Mouse (Mus musculus) liver, embryonic 15.5 days (tissue): Measurements from ENCODE around the gene Lrrc46. TPM values are rescaled to one million over a fixed set of nuclear protein-coding genes. Genes with fewer than 3 reads are reported as not detected.

ENCODE experiments used
- ATAC-seq: fragments of 200-750 bp; cut with Nextera tagmentation; 2 replicates; pipeline ENCODE4 v1.8.0; 2017; ENCODE audit warnings: moderate number of reproducible peaks, mild to moderate bottlenecking, moderate library complexity; ENCODE audit not compliant: insufficient read depth
- H3K27ac ChIP-seq: fragments of 300-500 bp; sonication (generic); replicated peaks from 2 replicates; pipeline ENCODE4 v1.5.1; 2015; ENCODE audit warnings: mild to moderate bottlenecking, inconsistent platforms
- H3K27me3 ChIP-seq: fragments of 300-500 bp; sonication (generic); 2 replicates; pipeline ENCODE4 v1.6.1; 2015; ENCODE audit warnings: mild to moderate bottlenecking, inconsistent platforms
- H3K36me3 ChIP-seq: fragments of 300-500 bp; sonication (generic); replicated peaks from 2 replicates; pipeline ENCODE4 v1.6.1; 2015; ENCODE audit warnings: moderate library complexity, mild to moderate bottlenecking, inconsistent platforms
- H3K4me1 ChIP-seq: fragments of 300-500 bp; sonication (generic); replicated peaks from 2 replicates; pipeline ENCODE4 v1.6.1; 2015; ENCODE audit warnings: inconsistent platforms
- H3K4me2 ChIP-seq: fragments of 300-500 bp; sonication (generic); 2 replicates; pipeline ENCODE4 v1.6.1; 2015; ENCODE audit warnings: moderate library complexity, mild to moderate bottlenecking, inconsistent platforms
- H3K4me3 ChIP-seq: fragments of 300-500 bp; sonication (generic); replicated peaks from 2 replicates; pipeline ENCODE4 v1.5.1; 2015; ENCODE audit warnings: mild to moderate bottlenecking, inconsistent platforms
- H3K9ac ChIP-seq: fragments of 300-500 bp; sonication (generic); 2 replicates; pipeline ENCODE4 v1.6.1; 2015; ENCODE audit warnings: moderate library complexity, mild to moderate bottlenecking, inconsistent platforms
- H3K9me3 ChIP-seq: fragments of 300-500 bp; sonication (generic); replicated peaks from 2 replicates; pipeline ENCODE4 v1.6.1; 2016; ENCODE audit warnings: inconsistent platforms
- WGBS: fragments of 180-500 bp; shearing (Covaris S2); methylation state at CpG from one replicate; pipeline ENCODE4 v1.1.7; 2015; ENCODE audit warnings: mixed read lengths; ENCODE audit not compliant: insufficient replicate concordance; 5-methylcytosine and 5-hydroxymethylcytosine counted together
- polyA plus RNA-seq: library from polyadenylated mRNA; unstranded; fragments of >200 nt; fragmentation: Nextera tagmentation; extraction: Ambion mirVana; gene quantifications from 2 replicates; pipeline ENCODE4 v1.2.1, GENCODE M21; 2015

Gene Lrrc46
- polyA plus RNA-seq, 1 experiment from 2014 or later = 0.54 TPM

DNA sequence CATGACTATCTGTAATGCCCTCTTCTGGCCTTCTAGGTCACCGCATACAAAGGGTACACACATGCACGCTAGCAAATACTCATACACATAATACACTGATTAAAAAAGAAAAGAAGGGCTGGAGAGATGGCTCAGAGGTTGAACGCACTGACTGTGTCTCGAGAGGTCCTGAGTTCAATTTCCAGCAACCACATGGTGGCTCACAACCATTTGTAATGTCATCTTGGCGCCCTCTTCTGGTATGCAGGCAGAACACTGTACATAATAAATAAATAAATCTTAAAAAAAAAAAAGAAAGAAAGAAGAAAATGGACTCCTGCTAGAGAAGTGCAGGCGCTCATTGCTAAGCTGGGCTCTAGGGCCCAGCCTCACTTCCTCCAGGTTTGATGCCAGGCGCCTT lies 4.7 kb upstream of the Lrrc46 start:
- Histone ChIP-seq H3K9ac (no peak overlapping the region), H3K36me3 (peaks cover 34% of the 10 kb centered on the region)
- 71% methylated on average over 7 of the region's 7 CpGs for WGBS

GRCm38 (mm10) chr11:97044902-97045301 lies 3.7 kb upstream of the Lrrc46 start:
- WGBS = 72% methylated on average over 8 of the region's 8 CpGs
- ATAC-seq = no peak
- no peak overlapping the region for H3K4me3 ChIP-seq

More for the DNA sequence above, 4.7 kb upstream of the Lrrc46 start:
- no peak overlapping the region for H3K4me3 ChIP-seq
- H3K27ac ChIP-seq = no peak overlapping the region
- peaks cover 26% of the 10 kb centered on the region for H3K4me1 ChIP-seq
- H3K9me3 ChIP-seq = no peaks in the 10 kb centered on the region
- no peak for ATAC-seq
- H3K4me2 ChIP-seq = no peak overlapping the region
- no peaks in the 10 kb centered on the region for H3K27me3 ChIP-seq

DNA sequence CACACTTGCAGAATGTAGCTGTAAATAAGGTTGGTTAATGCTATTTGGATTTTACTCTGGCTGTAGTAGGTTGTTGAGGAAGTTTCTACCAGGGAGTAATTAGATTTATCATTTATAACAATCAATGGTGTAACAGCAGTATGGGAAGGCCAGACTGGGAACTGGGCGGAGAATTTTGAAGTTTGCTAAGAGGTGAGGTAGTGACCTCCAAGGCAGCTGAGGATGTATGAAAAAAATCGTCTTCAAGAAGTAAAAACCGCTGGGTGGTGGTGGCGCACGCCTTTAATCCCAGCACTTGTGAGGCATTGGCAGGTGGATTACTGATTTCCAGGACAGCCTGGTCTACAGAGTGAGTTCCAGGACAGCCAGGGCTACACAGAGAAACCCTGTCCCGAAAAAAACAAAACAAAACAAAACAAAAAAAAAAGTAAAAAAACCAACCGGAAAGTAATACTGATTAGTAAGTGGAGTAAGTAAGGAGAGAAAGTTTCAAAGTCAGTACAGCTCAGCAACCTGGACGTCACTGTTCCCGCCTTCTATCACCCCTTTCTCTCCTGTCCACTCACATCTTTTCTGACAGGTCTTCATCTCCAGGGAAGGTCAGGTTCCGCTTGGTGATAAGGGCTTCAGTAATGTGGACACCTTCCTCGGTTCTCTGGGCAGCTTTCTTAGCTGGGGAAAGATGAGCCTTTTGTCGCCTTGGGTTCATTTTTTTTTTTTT lies 746 bp downstream of the Lrrc46 start:
- ATAC-seq = no peak
- Histone ChIP-seq H3K27ac (peak overlapping the region; percentile 58; the same call in 1 of the 2 replicates), H3K4me2 (peak overlapping the region; percentile 91), H3K4me3 (peak overlapping the region; percentile 78), H3K9ac (0 out of 2 replicates have a peak overlapping the region, but pooled peaks have one; percentile 84), H3K9me3 (no peaks in the 10 kb centered on the region), H3K36me3 (0 out of 2 replicates have a peak, but pooled peaks cover 15% of the 10 kb centered on the region), H3K4me1 (peaks cover 25% of the 10 kb centered on the region), H3K27me3 (no peaks in the 10 kb centered on the region)
- WGBS = 33% methylated on average over 12 of the region's 12 CpGs

More at GRCm38 (mm10) chr11:97044902-97045301, 3.7 kb upstream of the Lrrc46 start:
- H3K36me3 ChIP-seq = peaks cover 34% of the 10 kb centered on the region
- no peaks in the 10 kb centered on the region for H3K9me3 ChIP-seq
- no peak overlapping the region for H3K27ac ChIP-seq
- H3K4me2 ChIP-seq = no peak overlapping the region
- H3K27me3 ChIP-seq = no peaks in the 10 kb centered on the region
- peaks cover 25% of the 10 kb centered on the region for H3K4me1 ChIP-seq
- H3K9ac ChIP-seq = no peak overlapping the region

- H3K9me3 ChIP-seq = no peaks in the 10 kb centered on the region
- no peak for ATAC-seq
- H3K27ac ChIP-seq = no peak overlapping the region
- H3K4me1 ChIP-seq = peaks cover 25% of the 10 kb centered on the region
- no peaks in the 10 kb centered on the region for H3K27me3 ChIP-seq
- 60% methylated on average over 7 of the region's 7 CpGs for WGBS
- H3K9ac ChIP-seq = no peak overlapping the region
- H3K36me3 ChIP-seq = 0 out of 2 replicates have a peak, but pooled peaks cover 1% of the 10 kb centered on the region
- H3K4me2 ChIP-seq = no peak overlapping the region
- H3K4me3 ChIP-seq = no peak overlapping the region
These were observed 2.3 kb downstream of the Lrrc46 start for GRCm38 (mm10) chr11:97038881-97039280.

GRCm38 (mm10) chr11:97036141-97036540 lies 5.1 kb downstream of the Lrrc46 start:
- no peaks in the 10 kb centered on the region for H3K9me3 ChIP-seq
- no peak overlapping the region for H3K4me2 ChIP-seq
- 66% methylated on average over 5 of the region's 5 CpGs for WGBS

DNA sequence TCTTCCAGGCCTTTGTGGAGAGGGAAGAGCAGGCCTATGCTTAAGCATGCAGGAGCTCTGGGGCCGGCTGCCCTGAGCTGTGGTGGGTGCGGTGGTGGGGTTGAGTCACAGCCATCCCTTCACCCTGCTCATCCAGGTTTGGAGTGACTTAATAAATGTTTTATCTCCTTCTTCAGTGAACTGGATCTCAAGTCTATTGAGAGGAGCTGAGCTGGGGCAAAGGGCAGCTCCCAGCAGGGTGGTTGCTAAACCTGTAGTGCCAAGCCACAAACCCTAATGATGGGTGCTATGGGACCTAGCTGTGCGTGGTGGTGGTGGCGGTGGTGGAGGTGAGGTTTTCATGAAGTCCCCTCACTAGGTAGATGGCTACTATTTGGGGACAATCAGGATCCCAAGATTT lies 7.4 kb downstream of the Lrrc46 start:
- ATAC-seq = no peak
- Histone ChIP-seq H3K9me3 (no peaks in the 10 kb centered on the region), H3K27ac (no peak overlapping the region), H3K36me3 (no peaks in the 10 kb centered on the region), H3K9ac (no peak overlapping the region), H3K27me3 (no peaks in the 10 kb centered on the region), H3K4me3 (no peak overlapping the region), H3K4me1 (peaks cover 16% of the 10 kb centered on the region), H3K4me2 (no peak overlapping the region)
- WGBS = 79% methylated on average over 4 of the region's 4 CpGs

More at GRCm38 (mm10) chr11:97036141-97036540, 5.1 kb downstream of the Lrrc46 start:
- Histone ChIP-seq H3K4me1 (peaks cover 10% of the 10 kb centered on the region), H3K9ac (no peak overlapping the region), H3K27me3 (no peaks in the 10 kb centered on the region), H3K4me3 (no peak overlapping the region), H3K36me3 (no peaks in the 10 kb centered on the region), H3K27ac (no peak overlapping the region)
- ATAC-seq = no peak

GRCm38 (mm10) chr11:97032499-97032898 lies 8.7 kb downstream of the Lrrc46 start:
- Histone ChIP-seq H3K9me3 (no peaks in the 10 kb centered on the region), H3K9ac (no peak overlapping the region), H3K4me1 (peaks cover 16% of the 10 kb centered on the region), H3K36me3 (no peaks in the 10 kb centered on the region), H3K4me2 (no peak overlapping the region), H3K27ac (no peak overlapping the region), H3K27me3 (no peaks in the 10 kb centered on the region), H3K4me3 (no peak overlapping the region)
- ATAC-seq = no peak
- WGBS = 80% methylated on average over 4 of the region's 4 CpGs

DNA sequence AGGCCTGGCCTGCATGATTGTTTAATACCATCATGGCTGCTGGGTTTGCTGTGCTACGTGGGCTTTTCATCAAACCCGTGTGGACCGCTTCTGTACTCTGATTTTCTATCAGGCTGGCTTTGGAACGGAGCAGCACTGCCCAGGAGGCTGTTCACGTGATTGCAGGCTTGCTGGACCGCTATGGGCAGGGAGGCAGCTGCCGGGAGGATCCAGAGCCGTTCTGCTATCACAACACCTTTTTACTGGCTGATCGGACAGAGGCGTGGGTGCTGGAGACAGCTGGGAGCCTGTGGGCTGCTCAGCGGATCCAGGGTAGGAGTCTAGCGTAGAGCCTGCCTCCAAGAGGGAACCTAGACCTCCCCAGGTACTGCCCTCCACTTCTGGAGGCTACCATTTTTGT lies 9.2 kb downstream of the Lrrc46 start:
- Histone ChIP-seq H3K9me3 (no peaks in the 10 kb centered on the region), H3K4me1 (peaks cover 16% of the 10 kb centered on the region), H3K9ac (no peak overlapping the region), H3K4me2 (no peak overlapping the region), H3K27me3 (no peaks in the 10 kb centered on the region), H3K36me3 (no peaks in the 10 kb centered on the region), H3K27ac (no peak overlapping the region), H3K4me3 (no peak overlapping the region)
- 79% methylated on average over 12 of the region's 12 CpGs for WGBS
- no peak for ATAC-seq

- Histone ChIP-seq H3K9me3 (no peaks in the 10 kb centered on the region), H3K9ac (peak overlapping the region; percentile 65), H3K4me2 (peak overlapping the region; percentile 79), H3K27ac (peak overlapping the region; percentile 43; the same call in 1 of the 2 replicates), H3K27me3 (peaks cover 4% of the 10 kb centered on the region), H3K4me3 (peak overlapping the region; percentile 65), H3K36me3 (no peaks in the 10 kb centered on the region), H3K4me1 (peaks cover 25% of the 10 kb centered on the region)
- WGBS = 21% methylated on average over 15 of the region's 15 CpGs
- no peak for ATAC-seq
These were observed 10.8 kb downstream of the Lrrc46 start for GRCm38 (mm10) chr11:97030426-97030825.

GRCm38 (mm10) chr11:97029686-97030417 lies 11.4 kb downstream of the Lrrc46 start, which contains the start of gene Scrn2:
TSS of gene Scrn2 (plus strand) at chr11:97029938.
- H3K27ac ChIP-seq = peak within 1 kb of the TSS; percentile 43; the same call in 1 of the 2 replicates
- ATAC-seq = peak; percentile 68
- peak within 1 kb of the TSS; percentile 65 for H3K4me3 ChIP-seq
- peak within 1 kb of the TSS; percentile 65 for H3K9ac ChIP-seq
- H3K4me2 ChIP-seq = peak within 1 kb of the TSS; percentile 79
- no peaks in the 10 kb centered on the region for H3K36me3 ChIP-seq
- peaks cover 10% of the 10 kb centered on the region for H3K27me3 ChIP-seq
- WGBS = 3% methylated on average over 25 of the region's 25 CpGs
- peaks cover 26% of the 10 kb centered on the region for H3K4me1 ChIP-seq
- no peaks in the 10 kb centered on the region for H3K9me3 ChIP-seq

- H3K4me2 ChIP-seq = peak overlapping the region; percentile 65
- H3K4me3 ChIP-seq = peak overlapping the region; percentile 33; the same call in 1 of the 2 replicates
- WGBS = 9% methylated on average over 17 of the region's 17 CpGs
- no peak overlapping the region; the same call in 1 of the 2 replicates for H3K27ac ChIP-seq
- H3K9me3 ChIP-seq = no peaks in the 10 kb centered on the region
- H3K36me3 ChIP-seq = no peaks in the 10 kb centered on the region
- H3K27me3 ChIP-seq = peaks cover 50% of the 10 kb centered on the region
- peak overlapping the region; percentile 37; the same call in 1 of the 2 replicates for H3K9ac ChIP-seq
- ATAC-seq = no peak
- H3K4me1 ChIP-seq = peaks cover 41% of the 10 kb centered on the region
These were observed 15.4 kb downstream of the Lrrc46 start for GRCm38 (mm10) chr11:97025721-97026344.
